Mouse (Mus musculus) heart, adult 2 months (tissue): ENCODE data around the gene Camk2d. TPM values are rescaled to one million over a fixed set of nuclear protein-coding genes. Genes with fewer than 3 reads are reported as not detected.

ENCODE experiments used
- DNase-seq, 2 experiments: peaks; one replicate each; pipeline ENCODE4 v3.0.0; 2021
- H3K27ac ChIP-seq: fragments of 200-600 bp; 2 replicates; pipeline ENCODE4 v1.8.1; 2022
- H3K27me3 ChIP-seq: fragments of 200-500 bp; 2 replicates; pipeline ENCODE4 v1.6.1; 2012; ENCODE audit warnings: mild to moderate bottlenecking, low read length, inconsistent platforms, mixed read lengths; ENCODE audit not compliant: control insufficient read depth, insufficient read depth
- H3K36me3 ChIP-seq: fragments of 200-500 bp; 2 replicates; pipeline ENCODE4 v1.6.1; 2012; ENCODE audit warnings: low read length, inconsistent platforms; ENCODE audit not compliant: control insufficient read depth, insufficient read depth
- H3K4me1 ChIP-seq: fragments of 200-500 bp; 2 replicates; pipeline ENCODE4 v1.6.1; 2011; ENCODE audit warnings: low read length; ENCODE audit not compliant: control insufficient read depth, insufficient read depth
- H3K4me3 ChIP-seq: fragments of 200-600 bp; 2 replicates; pipeline ENCODE4 v1.8.1; 2022
- H3K79me2 ChIP-seq: fragments of 200-500 bp; replicated peaks from 2 replicates; pipeline ENCODE4 v1.6.1; 2012; ENCODE audit warnings: mild to moderate bottlenecking, inconsistent platforms, low read length, moderate library complexity, mixed read lengths; ENCODE audit not compliant: control insufficient read depth, insufficient read depth
- H3K9ac ChIP-seq: fragments of 200-500 bp; 2 replicates; pipeline ENCODE4 v1.6.1; 2012; ENCODE audit warnings: low read depth, mild to moderate bottlenecking, control low read depth, inconsistent platforms, low read length, mixed read lengths
- CTCF ChIP-seq: fragments of 200-600 bp; IDR thresholded peaks from 2 replicates; pipeline ENCODE4 v1.8.1; 2022; ENCODE audit warnings: antibody characterized with exemption, mild to moderate bottlenecking, moderate library complexity
- EP300 ChIP-seq: fragments of 200-500 bp; IDR thresholded peaks from 2 replicates; pipeline ENCODE4 v1.6.1; 2011; ENCODE audit warnings: low read depth, low read length, control low read depth; ENCODE audit not compliant: insufficient read depth
- POLR2A ChIP-seq: fragments of 200-500 bp; IDR thresholded peaks from 2 replicates; pipeline ENCODE4 v1.6.1; 2011; ENCODE audit warnings: mild to moderate bottlenecking, low read depth, low read length, control low read depth; ENCODE audit not compliant: insufficient read depth
- WGBS: fragments of 180-500 bp; shearing (Covaris S2); methylation state at CpG from one replicate; pipeline ENCODE4 v1.1.7; 2018; 5-methylcytosine and 5-hydroxymethylcytosine counted together
- intact Hi-C: fragments of 180-260 bp; cut with DNase I; formaldehyde crosslinking; loops from one replicate; pipeline ENCODE4 v1.15.1; 2025
- polyA plus RNA-seq: library from polyadenylated mRNA; depleted of rRNA; stranded (reverse); fragments of >200 nt; gene quantifications from 2 replicates; pipeline ENCODE4 v1.2.3, GENCODE M21; 2012
- total RNA-seq, 2 experiments: library from RNA; stranded (reverse); gene quantifications; 2 replicates each; pipeline ENCODE4 v1.2.3; 2021

Gene Camk2d
- total and polyA plus RNA-seq, 3 experiments: 131 to 135 (median 133) TPM

DNA sequence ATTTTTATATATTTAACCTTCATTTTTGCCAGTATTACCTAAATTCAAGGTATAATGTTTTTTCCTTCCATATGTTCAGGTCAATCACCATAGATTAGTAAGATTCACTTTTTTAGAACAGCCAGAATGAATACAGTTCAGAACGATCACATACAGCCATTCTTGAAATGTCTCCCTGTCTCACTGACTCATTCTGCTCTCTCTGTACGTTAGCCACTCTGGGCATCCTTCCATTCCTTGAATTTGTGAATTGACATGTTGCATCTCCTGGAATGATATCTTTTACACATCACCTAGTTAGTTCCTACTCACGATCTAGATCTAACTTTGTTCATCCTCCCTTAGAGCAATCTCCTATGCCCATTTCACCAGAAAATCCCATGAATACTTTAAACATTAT, 10.0 kb upstream of the Camk2d start:
- H3K36me3 ChIP-seq: no peaks in the 10 kb centered on the region
- no peak overlapping the region for H3K4me3 ChIP-seq
- no peak overlapping the region for H3K27ac ChIP-seq
- no peak overlapping the region for H3K9ac ChIP-seq
- TF ChIP-seq POLR2A (no peak), EP300 (no peak), CTCF (no peak)
- no peaks in the 10 kb centered on the region for H3K79me2 ChIP-seq
- WGBS: 75% methylated on average over 3 of the region's 3 CpGs
- intact Hi-C loops: no loop called here
- no peak for DNase-seq
- H3K27me3 ChIP-seq: no peaks in the 10 kb centered on the region
- no peaks in the 10 kb centered on the region for H3K4me1 ChIP-seq

DNA sequence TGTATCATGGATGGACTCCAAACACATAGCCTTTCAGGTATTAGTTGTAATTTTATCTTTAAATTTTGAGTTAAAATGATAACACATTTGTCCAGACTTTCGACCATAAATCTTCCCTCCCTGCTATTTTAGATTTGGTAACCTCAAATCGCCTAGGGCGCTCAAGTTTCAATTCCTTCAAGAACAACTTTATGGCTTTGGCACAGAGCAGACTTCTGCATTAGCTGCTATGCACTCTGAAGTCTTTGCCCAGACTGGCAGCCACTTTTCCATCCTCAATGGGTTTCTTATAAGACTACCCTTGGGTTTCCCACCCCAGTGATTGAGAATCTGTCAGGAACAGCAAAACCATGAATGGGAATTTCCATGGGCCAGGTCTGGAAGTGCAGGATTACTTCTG, 8.6 kb upstream of the Camk2d start:
- DNase-seq: no peak
- intact Hi-C loops: no loop called here
- no peaks in the 10 kb centered on the region for H3K79me2 ChIP-seq
- no peak overlapping the region for H3K4me3 ChIP-seq
- WGBS: 78% methylated on average over 3 of the region's 3 CpGs
- no peaks in the 10 kb centered on the region for H3K4me1 ChIP-seq
- TF ChIP-seq EP300 (no peak), POLR2A (no peak), CTCF (no peak)
- no peak overlapping the region for H3K27ac ChIP-seq
- no peaks in the 10 kb centered on the region for H3K36me3 ChIP-seq
- H3K27me3 ChIP-seq: no peaks in the 10 kb centered on the region
- no peak overlapping the region for H3K9ac ChIP-seq

DNA sequence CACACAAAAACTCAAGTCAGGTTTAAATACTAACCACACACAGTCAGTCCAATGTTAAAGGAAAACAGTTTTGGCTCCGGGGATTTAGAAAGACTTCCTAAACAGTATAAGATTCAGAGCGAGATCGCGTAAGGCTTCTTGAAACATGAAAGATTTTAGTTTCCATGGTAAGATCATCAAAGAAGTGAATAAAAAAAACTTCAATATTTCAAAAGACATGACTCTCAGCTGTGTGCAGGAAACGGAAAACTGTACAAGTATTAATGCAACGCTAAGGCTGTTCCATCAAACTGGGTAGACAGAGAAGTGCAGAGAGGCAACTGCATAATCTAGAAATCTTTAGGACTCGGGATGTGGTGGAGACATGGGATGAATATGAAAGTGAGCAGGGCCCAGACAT, 6.5 kb upstream of the Camk2d start:
- 90% methylated on average over 7 of the region's 7 CpGs for WGBS

DNA sequence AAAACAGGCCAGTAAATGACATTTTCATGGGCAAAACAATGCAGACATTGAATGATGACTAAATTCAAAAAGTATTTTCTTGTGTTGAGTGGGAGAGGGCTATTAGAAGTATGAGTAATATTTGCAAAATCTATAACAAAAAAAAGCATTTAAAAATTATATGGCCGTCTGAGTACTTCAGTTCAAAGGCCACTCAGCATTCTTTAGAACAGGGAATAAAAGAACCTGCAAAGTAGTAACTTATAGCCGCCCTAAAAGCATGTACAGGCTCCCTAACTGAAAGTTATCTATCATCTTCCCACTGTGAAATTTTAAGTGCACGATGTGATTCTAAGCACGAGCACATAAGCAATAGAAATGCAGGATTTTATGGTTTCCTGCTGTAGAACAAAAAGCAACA, 646 bp upstream of the Camk2d start:
- DNase-seq: no peak
- H3K4me1 ChIP-seq: no peaks in the 10 kb centered on the region
- no peak overlapping the region; the same call in 1 of the 2 replicates for H3K4me3 ChIP-seq
- H3K9ac ChIP-seq: no peak overlapping the region
- no peak for TF ChIP-seq EP300
- no peak for TF ChIP-seq POLR2A
- TF ChIP-seq CTCF: no peak
- peaks cover 11% of the 10 kb centered on the region for H3K36me3 ChIP-seq
- intact Hi-C loops: loop anchor here (5.0 kb wide), 1 partner anchor 37 kb away; no protein-coding TSS in a partner anchor
- H3K27ac ChIP-seq: peak overlapping the region; percentile 99
- 56% methylated on average over 4 of the region's 4 CpGs for WGBS
- no peaks in the 10 kb centered on the region for H3K27me3 ChIP-seq
- H3K79me2 ChIP-seq: no peaks in the 10 kb centered on the region

More for the DNA sequence above, 6.5 kb upstream of the Camk2d start:
- intact Hi-C loops: no loop called here
- DNase-seq: no peak
- Histone ChIP-seq H3K9ac (no peak overlapping the region), H3K27me3 (no peaks in the 10 kb centered on the region), H3K27ac (no peak overlapping the region), H3K4me3 (no peak overlapping the region), H3K4me1 (no peaks in the 10 kb centered on the region), H3K79me2 (no peaks in the 10 kb centered on the region), H3K36me3 (no peaks in the 10 kb centered on the region)
- TF ChIP-seq POLR2A (no peak), EP300 (no peak), CTCF (no peak)

DNA sequence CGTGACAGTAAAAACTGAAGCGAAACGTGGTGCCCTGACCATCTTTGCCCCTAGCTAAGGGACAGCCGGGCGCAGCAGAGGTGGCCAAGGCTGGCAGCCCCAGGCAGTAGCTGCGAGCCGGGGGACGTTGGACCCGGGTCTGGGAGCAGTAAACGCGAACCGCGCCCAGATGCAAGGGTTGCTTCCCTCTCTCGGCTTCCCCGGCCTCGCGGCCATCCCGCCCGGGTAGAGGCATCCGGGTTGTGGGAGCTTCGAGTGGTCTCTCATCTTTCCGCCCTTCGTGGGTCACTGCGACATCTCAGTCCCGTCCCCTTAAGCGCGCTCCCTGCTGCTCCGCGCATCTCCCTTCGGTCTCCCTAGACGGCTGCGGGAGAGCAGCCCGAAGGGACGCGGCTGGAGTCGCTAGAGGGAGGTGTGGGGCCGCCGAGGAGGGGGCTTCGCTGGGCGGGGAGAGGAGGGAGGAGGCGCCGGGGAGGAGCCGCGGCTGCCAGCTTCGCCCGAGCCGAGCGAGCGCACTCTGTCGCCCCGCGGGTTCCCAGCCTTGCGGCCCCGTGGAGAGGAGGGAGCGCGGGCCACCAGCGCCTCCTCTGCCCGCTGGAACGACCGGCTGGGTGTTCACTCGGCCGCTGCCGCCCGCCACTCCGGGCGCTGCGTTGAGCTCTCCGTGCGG, 524 bp downstream of the Camk2d start:
- WGBS: under 1% methylated on average over 42 of the region's 69 CpGs
- Histone ChIP-seq H3K4me3 (peak overlapping the region; percentile 93), H3K4me1 (no peaks in the 10 kb centered on the region), H3K36me3 (peaks cover 13% of the 10 kb centered on the region), H3K79me2 (no peaks in the 10 kb centered on the region), H3K27ac (peak overlapping the region; percentile 99), H3K27me3 (no peaks in the 10 kb centered on the region), H3K9ac (peak overlapping the region; percentile 86)
- intact Hi-C loops: loop anchor here (1.0 to 5.0 kb wide), 5 partner anchors 14 to 174 kb away; no protein-coding TSS in a partner anchor
- TF ChIP-seq POLR2A (peak; percentile 72), CTCF (peak; percentile 70), EP300 (0 out of 2 replicates have a peak, but pooled peaks have one; percentile 50)
- DNase-seq: peak; percentile 90 to 92

DNA sequence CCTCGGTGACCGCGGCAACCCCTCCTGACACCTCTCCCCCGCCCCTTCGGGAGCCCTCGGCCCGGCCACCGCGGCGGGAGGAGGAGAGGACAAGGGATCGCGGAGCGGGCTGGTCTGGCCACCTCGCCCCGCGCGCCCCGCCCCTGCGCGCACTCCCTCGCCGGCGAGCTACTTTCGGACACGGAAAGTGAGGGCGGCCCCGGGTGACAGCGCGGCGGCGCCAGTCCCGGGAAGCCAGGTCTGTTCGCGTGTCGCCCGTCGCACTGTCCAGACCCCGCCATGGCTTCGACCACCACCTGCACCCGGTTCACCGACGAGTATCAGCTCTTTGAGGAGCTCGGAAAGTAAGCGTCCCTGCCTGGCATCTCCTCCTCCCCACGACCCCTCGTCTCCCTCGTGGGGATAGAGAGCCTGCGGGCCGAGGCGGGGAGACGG, 1.1 kb downstream of the Camk2d start:
- H3K36me3 ChIP-seq: peaks cover 13% of the 10 kb centered on the region
- H3K79me2 ChIP-seq: peaks cover under 1% of the 10 kb centered on the region
- H3K27ac ChIP-seq: peak overlapping the region; percentile 99
- H3K27me3 ChIP-seq: no peaks in the 10 kb centered on the region
- intact Hi-C loops: loop anchor here (1.0 to 5.0 kb wide), 5 partner anchors 14 to 174 kb away; no protein-coding TSS in a partner anchor
- DNase-seq: peak; percentile 90 to 91
- H3K9ac ChIP-seq: peak overlapping the region; percentile 86
- H3K4me3 ChIP-seq: peak overlapping the region; percentile 93
- under 1% methylated on average over 45 of the region's 51 CpGs for WGBS
- TF ChIP-seq EP300: no peak
- no peak for TF ChIP-seq POLR2A
- TF ChIP-seq CTCF: no peak
- no peaks in the 10 kb centered on the region for H3K4me1 ChIP-seq
